Mouse (Mus musculus): ENCODE results near the gene Ttc9c.

DNA sequence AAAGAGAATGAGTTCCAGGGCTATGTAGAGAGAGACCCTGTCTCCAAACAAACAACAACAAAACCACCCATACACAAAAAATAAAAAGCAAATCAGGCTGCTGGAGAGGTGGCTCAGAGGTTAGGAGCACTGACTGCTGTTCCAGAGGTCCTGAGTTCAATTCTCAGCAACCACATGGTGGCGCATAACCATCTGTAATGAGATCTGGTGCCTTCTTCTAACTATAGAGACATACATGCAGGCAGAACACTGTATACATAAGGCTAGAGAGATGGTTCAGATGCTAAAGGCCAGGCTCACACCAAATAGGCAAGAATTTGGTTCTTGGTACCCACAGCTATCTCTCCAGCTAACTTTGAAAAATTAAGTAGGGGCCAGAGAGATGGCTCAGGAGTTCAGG, 39.9 kb upstream of the Ttc9c start:
- TF ChIP-seq GATA1 (IDR thresholded peaks at IDR 0.05; ENCODE audit: low read length) (no peak), TAL1 (IDR thresholded peaks at IDR 0.05; ENCODE audit: low read length) (no peak)

Data from erythroblast, embryonic 14.5 days (primary cell).